ENCODE assay signal across 8 mouse cellular contexts in genomic region chr10:77206565-77207079, GRCm38 (mm10). TPM values are rescaled to one million over a fixed set of nuclear protein-coding genes. Genes with fewer than 3 reads are reported as not detected.
DNase-seq lines count a peak whose midpoint lies in the region; ATAC-seq and TF ChIP-seq lines count a peak whose summit lies in the region.

No protein-coding gene starts in this region.

- no peak for TF ChIP-seq CTCF in layer of hippocampus, adult 2 months (conservative IDR thresholded peaks at IDR 0.05)

- peaks cover 21% of the 10 kb centered on the region for H3K4me1 ChIP-seq in embryonic facial prominence, embryonic 13.5 days
- peaks cover 13% of the 10 kb centered on the region for H3K4me1 ChIP-seq in heart, embryonic 16.5 days (ENCODE audit: control insufficient read depth, insufficient read depth, low read length)

- no peaks in the 10 kb centered on the region for H3K27me3 ChIP-seq in embryonic facial prominence, embryonic 13.5 days
- H3K27me3 ChIP-seq in heart, embryonic 16.5 days (ENCODE audit: control insufficient read depth, insufficient read depth, low read length), result no peaks in the 10 kb centered on the region

- H3K4me2 ChIP-seq in embryonic facial prominence, embryonic 13.5 days, result no peak overlapping the region
- H3K4me2 ChIP-seq in heart, embryonic 16.5 days (ENCODE audit: low read depth, low read length), result no peak overlapping the region

- H3K4me3 ChIP-seq in embryonic facial prominence, embryonic 13.5 days, result no peak overlapping the region
- H3K4me3 ChIP-seq in heart, embryonic 16.5 days (ENCODE audit: low read length), result no peak overlapping the region
- no peak overlapping the region for H3K4me3 ChIP-seq in layer of hippocampus, adult 2 months

- no peak overlapping the region for H3K9ac ChIP-seq in embryonic facial prominence, embryonic 13.5 days
- no peak overlapping the region for H3K9ac ChIP-seq in heart, embryonic 16.5 days (ENCODE audit: low read length)

- 21% methylated on average over 3 of the region's 3 CpGs for WGBS in embryonic facial prominence, embryonic 13.5 days
- WGBS in heart, embryonic 16.5 days, result 28% methylated on average over 3 of the region's 3 CpGs

- H3K9me3 ChIP-seq in embryonic facial prominence, embryonic 13.5 days, result no peaks in the 10 kb centered on the region
- H3K9me3 ChIP-seq in heart, embryonic 16.5 days (replicated peaks; ENCODE audit: control insufficient read depth, low read length), result no peaks in the 10 kb centered on the region

- DNase-seq in right cerebral cortex, adult 2 months (ENCODE audit: low spot score in 2 of 2), result peak; percentile 71 to 75
- no peak for DNase-seq in right cerebral cortex, postnatal 4 days
- DNase-seq in layer of hippocampus, adult 2 months (ENCODE audit: low spot score in 2 of 2), result peak; percentile 54 to 80
- DNase-seq in lung, postnatal 10 days, result peak; percentile 83
- no peak for DNase-seq in thymus, postnatal 10 days (ENCODE audit: low spot score in 2 of 2)
- no peak for DNase-seq in natural killer cell, adult 2 months (ENCODE audit: low spot score in 2 of 2)

- H3K36me3 ChIP-seq in embryonic facial prominence, embryonic 13.5 days, result no peaks in the 10 kb centered on the region
- H3K36me3 ChIP-seq in heart, embryonic 16.5 days (ENCODE audit: control insufficient read depth, insufficient read depth), result no peaks in the 10 kb centered on the region

- H3K27ac ChIP-seq in embryonic facial prominence, embryonic 13.5 days, result peak overlapping the region; percentile 65
- peak overlapping the region; percentile 84 for H3K27ac ChIP-seq in heart, embryonic 16.5 days (ENCODE audit: low read length)
- H3K27ac ChIP-seq in layer of hippocampus, adult 2 months, result peak overlapping the region; percentile 20; the same call in 1 of the 2 replicates

- ATAC-seq in embryonic facial prominence, embryonic 13.5 days (ENCODE audit: insufficient number of reproducible peaks, insufficient read depth, low FRiP score, low TSS enrichment, low read depth), result peak; percentile 63; the same call in 1 of the 2 replicates
- ATAC-seq in heart, embryonic 16.5 days (replicated peaks; ENCODE audit: extremely low read depth, insufficient read depth, low FRiP score), result peak; percentile 70

RNA-seq across cellular contexts. Expression of gene Col18a1, which starts 40.3 kb away (rescaled TPM):
- 83.9 and 86.3 TPM in 2 replicates for polyA plus RNA-seq in embryonic facial prominence, embryonic 13.5 days (2015; fragmentation: Nextera tagmentation; extraction: Ambion mirVana)
- 96.2 and 130 TPM in 2 replicates for polyA plus RNA-seq in heart, embryonic 16.5 days (2015; fragmentation: Nextera tagmentation; extraction: Ambion mirVana)
- total RNA-seq in layer of hippocampus, adult 2 months (2021), result 1 to 10 TPM; 3.2 to 4.8 TPM

RNA-seq across cellular contexts. Expression of gene Pofut2, which starts 52.4 kb away (rescaled TPM):
- 132 and 134 TPM in 2 replicates for polyA plus RNA-seq in embryonic facial prominence, embryonic 13.5 days (2015; fragmentation: Nextera tagmentation; extraction: Ambion mirVana)
- 108 and 115 TPM in 2 replicates for polyA plus RNA-seq in heart, embryonic 16.5 days (2015; fragmentation: Nextera tagmentation; extraction: Ambion mirVana)
- total RNA-seq in layer of hippocampus, adult 2 months (2021), result 10 to 100 TPM; 29.5 to 30.1 TPM

Comparison
In these comparisons a context has a peak if more than half of its experiments do, and no peak if none do; other contexts are left out.
1. DNase-seq: peak in right cerebral cortex, adult 2 months (2 of 2), layer of hippocampus, adult 2 months (2 of 2) and lung, postnatal 10 days (single experiment); none in right cerebral cortex, postnatal 4 days (single experiment), thymus, postnatal 10 days (0 of 2) and natural killer cell, adult 2 months (0 of 2).
2. H3K27ac ChIP-seq: peak in every context shown above with its lines; median percentile 84 in heart, embryonic 16.5 days; 65 in embryonic facial prominence, embryonic 13.5 days; 20 in layer of hippocampus, adult 2 months.